Comparison of ENCODE assay signal across 15 mouse cellular contexts in the genomic region with DNA sequence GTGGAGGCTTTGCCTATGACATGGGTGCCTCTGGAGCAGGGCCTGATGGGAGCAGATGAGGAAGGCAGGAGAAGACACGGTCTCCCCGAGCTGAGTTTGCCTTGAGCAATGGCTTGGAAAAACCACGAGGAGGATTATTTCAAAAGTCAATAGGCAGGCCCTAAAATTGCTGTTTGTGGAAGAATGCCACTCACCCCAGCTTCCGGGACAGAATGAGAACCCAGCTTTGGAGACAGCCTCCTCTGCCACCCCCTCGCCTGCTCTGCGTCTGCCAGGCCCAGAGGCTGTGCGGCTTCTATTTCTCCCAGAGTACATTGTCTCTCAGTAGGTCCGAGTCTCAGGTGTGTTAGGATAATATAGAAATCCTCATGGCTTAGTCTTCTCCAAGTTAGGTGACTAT.
A peak's percentile ranks its signal among the peaks of the same experiment; 100 is the strongest.
DNase-seq lines count a peak whose midpoint lies in the region; ATAC-seq and TF ChIP-seq lines count a peak whose summit lies in the region.
"Had no signal": no experiment of that assay in that cellular context is flagged by ENCODE, and none has a peak within 500 bp of the region (broad histone marks: within the 10 kb centered on the region; RNA-seq: fewer than 3 reads in every experiment).

No protein-coding gene starts in this region.

- no peak for TF ChIP-seq POLR2A in cerebellum, adult 2 months (IDR thresholded peaks at IDR 0.05; ENCODE audit: borderline replicate concordance, insufficient read depth, low read length)

- peak; percentile 35 to 45 for DNase-seq in cerebellum, adult 2 months
- peak; percentile 64 to 65 for DNase-seq in right cerebral cortex, adult 2 months (ENCODE audit: low spot score in 2 of 2)
- no peak for DNase-seq in right cerebral cortex, postnatal 4 days
- peak; percentile 70 to 71 for DNase-seq in layer of hippocampus, postnatal 36 days
- DNase-seq in telencephalon, adult 2 months (ENCODE audit: low read depth, low spot score): peak; percentile 74
- DNase-seq in stomach, postnatal 0 days (ENCODE audit: low spot score): no peak
- DNase-seq in lung, postnatal 14 days: no peak
- DNase-seq: adrenal gland, adult 2 months; kidney, adult 8-10 months; lung, embryonic 14.5 days had no signal

- WGBS in cerebellum, adult 2 months: 59% methylated on average over 8 of the region's 8 CpGs
- WGBS in stomach, postnatal 0 days: 76% methylated on average over 8 of the region's 8 CpGs

- peak overlapping the region; percentile 68 for H3K27ac ChIP-seq in cerebellum, adult 2 months (ENCODE audit: insufficient read depth, low read length)
- no peak overlapping the region for H3K27ac ChIP-seq in stomach, postnatal 0 days (replicated peaks)
- H3K27ac ChIP-seq: hindbrain, embryonic 15.5 days; neural tube, embryonic 13.5 days had no signal

- H3K9me3 ChIP-seq in stomach, postnatal 0 days (ENCODE audit: control insufficient read depth, low read length): no peaks in the 10 kb centered on the region
- H3K9me3 ChIP-seq: hindbrain, embryonic 15.5 days; megakaryocyte, embryonic 14.5 days; neural tube, embryonic 13.5 days had no signal

- H3K36me3 ChIP-seq in stomach, postnatal 0 days (ENCODE audit: control insufficient read depth, insufficient read depth, low read length): no peaks in the 10 kb centered on the region
- H3K36me3 ChIP-seq: hindbrain, embryonic 15.5 days; neural tube, embryonic 13.5 days had no signal

- TF ChIP-seq EP300 in stomach, postnatal 0 days (optimal IDR thresholded peaks at IDR 0.05): no peak

- no peaks in the 10 kb centered on the region for H3K27me3 ChIP-seq in cerebellum, adult 2 months (ENCODE audit: control insufficient read depth, insufficient read depth, low read length)
- H3K27me3 ChIP-seq in stomach, postnatal 0 days (ENCODE audit: control insufficient read depth, insufficient read depth, low read length): no peaks in the 10 kb centered on the region
- H3K27me3 ChIP-seq: hindbrain, embryonic 15.5 days had no signal

- no peak for TF ChIP-seq CTCF in cerebellum, adult 2 months (IDR thresholded peaks at IDR 0.05; ENCODE audit: borderline replicate concordance, insufficient read depth, low read depth, low read length)
- TF ChIP-seq CTCF in stomach, postnatal 0 days (IDR thresholded peaks at IDR 0.05; ENCODE audit: low read depth): no peak

- H3K4me2 ChIP-seq in stomach, postnatal 0 days (replicated peaks; ENCODE audit: low read depth): no peak overlapping the region

- no peak overlapping the region for H3K4me3 ChIP-seq in cerebellum, adult 2 months (replicated peaks; ENCODE audit: insufficient read depth, low read depth, low read length)
- no peak overlapping the region for H3K4me3 ChIP-seq in stomach, postnatal 0 days (ENCODE audit: low read depth, low read length)
- H3K4me3 ChIP-seq: erythroblast, embryonic 14.5 days; hindbrain, embryonic 15.5 days; megakaryocyte, embryonic 14.5 days; neural tube, embryonic 13.5 days had no signal

- peaks cover 20% of the 10 kb centered on the region for H3K4me1 ChIP-seq in cerebellum, adult 2 months (ENCODE audit: control insufficient read depth, insufficient read depth, low read length)
- no peaks in the 10 kb centered on the region for H3K4me1 ChIP-seq in stomach, postnatal 0 days (replicated peaks; ENCODE audit: control insufficient read depth, insufficient read depth)
- H3K4me1 ChIP-seq: megakaryocyte, embryonic 14.5 days had no signal

- H3K9ac ChIP-seq in stomach, postnatal 0 days (ENCODE audit: low read length): no peak overlapping the region
- H3K9ac ChIP-seq: hindbrain, embryonic 15.5 days; lung, embryonic 14.5 days; neural tube, embryonic 13.5 days had no signal

- no peak for ATAC-seq in cerebellum, adult (ENCODE audit: insufficient number of reproducible peaks, low FRiP score, low TSS enrichment)
- ATAC-seq in stomach, postnatal 0 days (ENCODE audit: low FRiP score, low TSS enrichment): no peak

Comparison
In these comparisons a context has a peak if more than half of its experiments do, and no peak if none do; other contexts are left out.
1. DNase-seq: peak in cerebellum, adult 2 months (2 of 2), right cerebral cortex, adult 2 months (2 of 2), layer of hippocampus, postnatal 36 days (2 of 2) and telencephalon, adult 2 months (single experiment); none in right cerebral cortex, postnatal 4 days (single experiment), stomach, postnatal 0 days (single experiment) and lung, postnatal 14 days (single experiment).